Mouse (Mus musculus) heart, postnatal 0 days (tissue): ENCODE results near the gene 2010003K11Rik. TPM values are rescaled to one million over a fixed set of nuclear protein-coding genes. Genes with fewer than 3 reads are reported as not detected.
"Not testable (repeated sequence)": the region's sequence is repeated elsewhere in the genome, so short reads cannot be mapped to it uniquely, and the experiment has no call there.

Source experiments
- ATAC-seq: fragments of 200-750 bp; cut with Nextera tagmentation; 2 replicates; pipeline ENCODE4 v1.8.0; 2017; ENCODE audit warnings: low read depth, moderate number of reproducible peaks, moderate library complexity; ENCODE audit not compliant: insufficient read depth
- DNase-seq: peaks from one replicate; pipeline ENCODE4 v3.0.0-alpha.2; 2016; ENCODE audit warnings: low spot score
- H3K27ac ChIP-seq: fragments of 300-500 bp; sonication (generic); 2 replicates; pipeline ENCODE4 v1.5.1; 2014; ENCODE audit warnings: low read depth, mild to moderate bottlenecking
- H3K27me3 ChIP-seq: fragments of 300-500 bp; sonication (generic); 2 replicates; pipeline ENCODE4 v1.6.1; 2014; ENCODE audit warnings: low read length, mixed read lengths; ENCODE audit not compliant: control insufficient read depth, insufficient read depth
- H3K36me3 ChIP-seq: fragments of 300-500 bp; sonication (generic); replicated peaks from 2 replicates; pipeline ENCODE4 v1.6.1; 2014; ENCODE audit warnings: low read length, mixed read lengths; ENCODE audit not compliant: control insufficient read depth, insufficient read depth
- H3K4me1 ChIP-seq: fragments of 300-500 bp; sonication (generic); 2 replicates; pipeline ENCODE4 v1.6.1; 2014; ENCODE audit warnings: antibody characterized with exemption; ENCODE audit not compliant: control insufficient read depth, insufficient read depth
- H3K4me2 ChIP-seq: fragments of 300-500 bp; sonication (generic); 2 replicates; pipeline ENCODE4 v1.6.1; 2014; ENCODE audit warnings: low read depth, mild to moderate bottlenecking, low read length, moderate library complexity
- H3K4me3 ChIP-seq: fragments of 300-500 bp; sonication (generic); 2 replicates; pipeline ENCODE4 v1.5.1; 2014; ENCODE audit warnings: low read depth, low read length
- H3K9ac ChIP-seq: fragments of 300-500 bp; sonication (generic); replicated peaks from 2 replicates; pipeline ENCODE4 v1.6.1; 2014; ENCODE audit warnings: low read depth, low read length, mixed read lengths
- H3K9me3 ChIP-seq: fragments of 300-500 bp; sonication (generic); replicated peaks from 2 replicates; pipeline ENCODE4 v1.6.1; 2016; ENCODE audit warnings: low read length; ENCODE audit not compliant: control insufficient read depth
- CTCF ChIP-seq: IDR thresholded peaks from 2 replicates; pipeline ENCODE4 v1.5.1; 2016; ENCODE audit warnings: antibody characterized with exemption, control low read depth, low read depth
- EP300 ChIP-seq: IDR thresholded peaks from 2 replicates; pipeline ENCODE4 v1.6.1; 2016; ENCODE audit warnings: antibody characterized with exemption, low read depth
- WGBS: fragments of 180-500 bp; shearing (Covaris S2); extraction: QIAGEN DNeasy Blood & Tissue Kit; methylation state at CpG from one replicate; pipeline ENCODE4 v1.1.7; 2014; 5-methylcytosine and 5-hydroxymethylcytosine counted together
- polyA plus RNA-seq: library from polyadenylated mRNA; unstranded; fragments of >200 nt; fragmentation: Nextera tagmentation; extraction: Ambion mirVana; gene quantifications from 2 replicates; pipeline ENCODE4 v1.2.1, GENCODE M21; 2015
- total RNA-seq: library from RNA; depleted of rRNA; stranded (reverse); fragments of >200 nt; gene quantifications from 2 replicates; pipeline ENCODE4 v1.2.3, GENCODE M21; 2014; ENCODE audit warnings: low replicate concordance

The 2010003K11Rik gene
- total and polyA plus RNA-seq, 2 experiments from 2014 or later = not detected

- 30% methylated on average over 5 of the region's 5 CpGs for WGBS
- no peak for TF ChIP-seq EP300
- 0 out of 2 replicates have a peak, but pooled peaks have one; percentile 7 for TF ChIP-seq CTCF
- Histone ChIP-seq H3K4me1 (no peaks in the 10 kb centered on the region), H3K9me3 (no peaks in the 10 kb centered on the region), H3K9ac (no peak overlapping the region), H3K4me3 (no peak overlapping the region), H3K27me3 (no peaks in the 10 kb centered on the region), H3K27ac (no peak overlapping the region), H3K36me3 (no peaks in the 10 kb centered on the region), H3K4me2 (no peak overlapping the region)
- DNase-seq (no peak), ATAC-seq (no peak)
These were observed 30.0 kb downstream of the 2010003K11Rik start for GRCm38 (mm10) chr19:4468363-4468762.

- Histone ChIP-seq H3K27me3 (no peaks in the 10 kb centered on the region), H3K27ac (no peak overlapping the region), H3K4me3 (no peak overlapping the region), H3K36me3 (no peaks in the 10 kb centered on the region), H3K4me2 (no peak overlapping the region), H3K4me1 (no peaks in the 10 kb centered on the region), H3K9me3 (no peaks in the 10 kb centered on the region), H3K9ac (no peak overlapping the region)
- TF ChIP-seq CTCF = no peak
- TF ChIP-seq EP300 = no peak
- ATAC-seq = no peak
- WGBS = 73% methylated on average over 4 of the region's 4 CpGs
- no peak for DNase-seq
These were observed 33.7 kb downstream of the 2010003K11Rik start for GRCm38 (mm10) chr19:4464666-4465065.

DNA sequence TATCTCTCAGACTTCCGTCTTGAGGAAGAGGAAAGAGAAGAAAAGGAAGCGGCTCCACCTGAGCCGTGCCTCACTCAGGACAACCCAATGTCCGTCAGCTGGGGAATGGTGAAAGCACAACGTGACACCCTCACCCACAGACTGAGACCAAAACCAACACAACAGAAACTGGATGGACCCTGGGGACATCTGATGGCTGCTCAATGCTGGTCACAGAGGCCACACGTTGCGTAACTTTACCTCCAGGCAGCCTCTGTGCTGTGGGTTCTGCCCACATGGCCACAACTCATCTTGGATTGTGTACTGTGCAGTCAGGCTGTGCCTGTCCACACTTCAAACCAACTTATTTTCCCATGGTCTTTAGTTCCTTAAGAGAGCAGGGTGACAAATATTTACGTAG lies 36.4 kb downstream of the 2010003K11Rik start:
- 69% methylated on average over 8 of the region's 8 CpGs for WGBS
- Histone ChIP-seq H3K9ac (no peak overlapping the region), H3K36me3 (no peaks in the 10 kb centered on the region), H3K4me3 (no peak overlapping the region), H3K9me3 (no peaks in the 10 kb centered on the region), H3K4me1 (no peaks in the 10 kb centered on the region), H3K27ac (no peak overlapping the region), H3K27me3 (no peaks in the 10 kb centered on the region), H3K4me2 (no peak overlapping the region)
- DNase-seq = no peak
- ATAC-seq = no peak
- TF ChIP-seq CTCF = no peak
- TF ChIP-seq EP300 = no peak

DNA sequence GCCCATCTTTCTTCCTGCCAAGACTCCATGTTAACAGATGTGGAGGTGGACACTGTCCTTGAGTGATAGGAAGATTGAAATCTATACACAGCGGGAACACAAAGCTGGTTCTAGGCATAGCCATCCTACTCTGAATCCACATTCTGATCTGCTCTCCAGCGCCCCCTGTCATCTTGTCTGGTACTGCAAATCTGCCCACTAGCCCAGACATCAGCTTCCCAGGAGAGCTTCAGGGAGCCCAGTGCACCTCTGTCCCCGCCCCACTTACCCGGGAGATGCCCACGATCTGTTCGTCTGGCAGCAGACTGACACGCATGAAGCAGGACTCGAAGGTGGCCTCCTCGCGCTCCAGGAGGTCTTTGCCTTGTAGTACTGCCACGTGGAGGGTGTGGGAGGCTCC lies 42.2 kb downstream of the 2010003K11Rik start:
- 9% methylated on average over 11 of the region's 11 CpGs for WGBS
- H3K9me3 ChIP-seq = no peaks in the 10 kb centered on the region
- no peak overlapping the region for H3K4me3 ChIP-seq
- TF ChIP-seq CTCF = peak; percentile 46
- TF ChIP-seq EP300 = no peak
- H3K36me3 ChIP-seq = no peaks in the 10 kb centered on the region
- H3K4me1 ChIP-seq = no peaks in the 10 kb centered on the region
- no peak overlapping the region for H3K4me2 ChIP-seq
- H3K9ac ChIP-seq = no peak overlapping the region
- no peaks in the 10 kb centered on the region for H3K27me3 ChIP-seq
- H3K27ac ChIP-seq = no peak overlapping the region
- DNase-seq = no peak
- ATAC-seq = no peak

- DNase-seq (no peak), ATAC-seq (no peak)
- no peaks in the 10 kb centered on the region for H3K36me3 ChIP-seq
- H3K9ac ChIP-seq = no peak overlapping the region
- H3K9me3 ChIP-seq = no peaks in the 10 kb centered on the region
- TF ChIP-seq EP300 (no peak), CTCF (no peak)
- no peaks in the 10 kb centered on the region for H3K4me1 ChIP-seq
- no peaks in the 10 kb centered on the region for H3K27me3 ChIP-seq
- H3K4me2 ChIP-seq = no peak overlapping the region
- H3K27ac ChIP-seq = no peak overlapping the region
- no peak overlapping the region for H3K4me3 ChIP-seq
- 75% methylated on average over 15 of the region's 15 CpGs for WGBS
These were observed 43.1 kb downstream of the 2010003K11Rik start for GRCm38 (mm10) chr19:4455071-4455800.

GRCm38 (mm10) chr19:4454040-4454439 lies 44.3 kb downstream of the 2010003K11Rik start:
- ATAC-seq, H3K36me3 ChIP-seq, H3K4me1 ChIP-seq, H3K27me3 ChIP-seq, H3K4me3 ChIP-seq, H3K27ac ChIP-seq, H3K9ac ChIP-seq, H3K9me3 ChIP-seq, H3K4me2 ChIP-seq, DNase-seq: not testable (repeated sequence)
- 50% methylated on average over 1 of the region's 1 CpGs for WGBS
